Mouse (Mus musculus) intestine, postnatal 0 days (tissue): ENCODE data around the gene 1700125H20Rik. TPM values are rescaled to one million over a fixed set of nuclear protein-coding genes. Genes with fewer than 3 reads are reported as not detected.
A peak's percentile ranks its signal among the peaks of the same experiment; 100 is the strongest.

Experiments used
- ATAC-seq: fragments of 200-750 bp; cut with Nextera tagmentation; 2 replicates; pipeline ENCODE4 v1.8.0; 2017; ENCODE audit warnings: mild to moderate bottlenecking, moderate TSS enrichment, moderate library complexity
- H3K27ac ChIP-seq: fragments of 300-500 bp; sonication (generic); 2 replicates; pipeline ENCODE4 v1.5.1; 2014; ENCODE audit warnings: mild to moderate bottlenecking, low read depth, low read length, moderate library complexity
- H3K27me3 ChIP-seq: fragments of 300-500 bp; sonication (generic); replicated peaks from 2 replicates; pipeline ENCODE4 v1.6.1; 2014; ENCODE audit warnings: low read length, mixed read lengths; ENCODE audit not compliant: control insufficient read depth, insufficient read depth
- H3K36me3 ChIP-seq: fragments of 300-500 bp; sonication (generic); 2 replicates; pipeline ENCODE4 v1.6.1; 2014; ENCODE audit warnings: mild to moderate bottlenecking, moderate library complexity; ENCODE audit not compliant: control insufficient read depth, insufficient read depth
- H3K4me1 ChIP-seq: fragments of 300-500 bp; sonication (generic); replicated peaks from 2 replicates; pipeline ENCODE4 v1.6.1; 2014; ENCODE audit warnings: antibody characterized with exemption, low read length, mixed read lengths; ENCODE audit not compliant: control insufficient read depth, insufficient read depth
- H3K4me2 ChIP-seq: fragments of 300-500 bp; sonication (generic); replicated peaks from 2 replicates; pipeline ENCODE4 v1.6.1; 2014; ENCODE audit warnings: low read depth, mild to moderate bottlenecking, moderate library complexity
- H3K4me3 ChIP-seq: fragments of 300-500 bp; sonication (generic); 2 replicates; pipeline ENCODE4 v1.5.1; 2014; ENCODE audit warnings: low read depth, low read length
- H3K9ac ChIP-seq: fragments of 300-500 bp; sonication (generic); 2 replicates; pipeline ENCODE4 v1.6.1; 2014; ENCODE audit warnings: mild to moderate bottlenecking, low read depth, low read length
- H3K9me3 ChIP-seq: fragments of 300-500 bp; sonication (generic); 2 replicates; pipeline ENCODE4 v1.6.1; 2016; ENCODE audit warnings: mixed run types; ENCODE audit not compliant: control insufficient read depth
- CTCF ChIP-seq: sonication (generic); IDR thresholded peaks from 2 replicates; pipeline ENCODE4 v1.5.1; 2016; ENCODE audit warnings: low read depth, mild to moderate bottlenecking, control low read depth, antibody characterized with exemption, moderate library complexity
- WGBS: fragments of 180-500 bp; shearing (Covaris S2); extraction: QIAGEN DNeasy Blood & Tissue Kit; methylation state at CpG from one replicate; pipeline ENCODE4 v1.1.7; 2014; 5-methylcytosine and 5-hydroxymethylcytosine counted together
- polyA plus RNA-seq: library from polyadenylated mRNA; unstranded; fragments of >200 nt; fragmentation: Nextera tagmentation; extraction: Ambion mirVana; gene quantifications from 2 replicates; pipeline ENCODE4 v1.2.1, GENCODE M21; 2015

The 1700125H20Rik gene
- polyA plus RNA-seq, 1 experiment from 2014 or later: 0.23 TPM

DNA sequence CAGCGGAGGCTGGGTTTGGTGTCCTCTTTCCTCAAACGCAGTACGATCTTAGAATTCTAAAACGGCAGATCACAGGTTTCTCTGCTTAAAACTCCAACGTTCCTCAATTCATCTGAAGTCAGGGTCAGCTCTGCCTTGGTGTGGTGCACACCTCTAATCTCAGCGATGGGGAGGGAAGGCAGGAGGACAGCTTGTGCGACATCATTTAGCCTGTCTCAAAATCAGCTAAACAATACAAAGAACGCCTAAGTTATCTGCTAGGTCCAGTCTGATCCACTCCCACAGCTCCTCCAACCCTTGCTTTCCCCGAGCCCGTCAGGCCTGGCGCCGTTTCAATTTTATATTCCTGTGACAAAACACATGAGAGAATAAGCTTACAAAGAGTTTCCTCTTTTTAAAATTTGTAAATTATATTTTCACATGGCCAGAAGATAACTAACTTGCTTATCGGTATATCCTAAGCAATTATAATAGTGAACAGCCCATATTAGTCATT lies 13.1 kb downstream of the 1700125H20Rik start:
- Histone ChIP-seq H3K36me3 (0 out of 2 replicates have a peak, but pooled peaks cover 3% of the 10 kb centered on the region), H3K9me3 (no peaks in the 10 kb centered on the region), H3K4me1 (no peaks in the 10 kb centered on the region), H3K27me3 (no peaks in the 10 kb centered on the region), H3K27ac (no peak overlapping the region), H3K9ac (peak overlapping the region; percentile 18; the same call in 1 of the 2 replicates), H3K4me3 (peak overlapping the region; percentile 36), H3K4me2 (peak overlapping the region; percentile 69)
- ATAC-seq: no peak
- TF ChIP-seq CTCF: no peak
- WGBS: 29% methylated on average over 13 of the region's 13 CpGs

DNA sequence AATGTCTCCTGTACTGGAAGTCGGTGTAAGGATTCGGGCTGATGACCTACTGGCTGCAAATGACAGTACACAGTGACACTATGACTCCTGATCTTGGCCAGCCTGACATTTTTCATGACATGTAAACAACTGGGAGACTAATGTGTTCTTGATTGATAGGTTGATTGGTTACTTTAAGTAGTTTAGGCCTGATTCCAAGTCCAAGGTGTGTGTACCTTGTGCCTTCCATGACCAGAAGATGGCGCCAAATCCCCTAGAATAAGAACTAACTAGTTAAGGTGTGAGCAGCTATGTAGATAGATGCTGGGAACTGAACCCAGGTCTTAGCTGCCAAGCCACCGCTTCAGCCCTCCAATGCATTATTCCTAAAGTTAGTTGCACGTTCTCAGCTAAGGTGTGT lies 13.9 kb downstream of the 1700125H20Rik start:
- Histone ChIP-seq H3K9me3 (no peaks in the 10 kb centered on the region), H3K4me2 (no peak overlapping the region), H3K36me3 (peaks cover 10% of the 10 kb centered on the region; the same call in 1 of the 2 replicates), H3K4me3 (no peak overlapping the region), H3K27me3 (no peaks in the 10 kb centered on the region), H3K4me1 (no peaks in the 10 kb centered on the region), H3K9ac (no peak overlapping the region), H3K27ac (no peak overlapping the region)
- 79% methylated on average over 5 of the region's 5 CpGs for WGBS
- TF ChIP-seq CTCF: peak; percentile 73
- no peak for ATAC-seq

GRCm38 (mm10) chr11:85184839-85185238 lies 14.6 kb downstream of the 1700125H20Rik start:
- ATAC-seq: no peak
- no peak for TF ChIP-seq CTCF
- 90% methylated on average over 6 of the region's 6 CpGs for WGBS

GRCm38 (mm10) chr11:85189110-85189509 lies 18.9 kb downstream of the 1700125H20Rik start:
- H3K36me3 ChIP-seq: peaks cover 51% of the 10 kb centered on the region
- 91% methylated on average over 4 of the region's 4 CpGs for WGBS
- TF ChIP-seq CTCF: no peak

More at GRCm38 (mm10) chr11:85184839-85185238, 14.6 kb downstream of the 1700125H20Rik start:
- Histone ChIP-seq H3K4me2 (no peak overlapping the region), H3K27ac (no peak overlapping the region), H3K4me1 (no peaks in the 10 kb centered on the region), H3K36me3 (peaks cover 17% of the 10 kb centered on the region), H3K9me3 (no peaks in the 10 kb centered on the region), H3K27me3 (no peaks in the 10 kb centered on the region), H3K9ac (no peak overlapping the region), H3K4me3 (no peak overlapping the region)

GRCm38 (mm10) chr11:85190741-85191140 lies 20.5 kb downstream of the 1700125H20Rik start:
- no peak overlapping the region for H3K4me2 ChIP-seq
- H3K9ac ChIP-seq: no peak overlapping the region
- no peaks in the 10 kb centered on the region for H3K4me1 ChIP-seq
- no peaks in the 10 kb centered on the region for H3K27me3 ChIP-seq
- peaks cover 66% of the 10 kb centered on the region for H3K36me3 ChIP-seq
- TF ChIP-seq CTCF: no peak
- 92% methylated on average over 12 of the region's 12 CpGs for WGBS
- H3K9me3 ChIP-seq: no peaks in the 10 kb centered on the region
- H3K4me3 ChIP-seq: no peak overlapping the region
- H3K27ac ChIP-seq: no peak overlapping the region
- ATAC-seq: no peak

More at GRCm38 (mm10) chr11:85189110-85189509, 18.9 kb downstream of the 1700125H20Rik start:
- H3K4me3 ChIP-seq: no peak overlapping the region
- no peak overlapping the region for H3K9ac ChIP-seq
- no peaks in the 10 kb centered on the region for H3K27me3 ChIP-seq
- H3K4me2 ChIP-seq: no peak overlapping the region
- H3K9me3 ChIP-seq: no peaks in the 10 kb centered on the region
- H3K27ac ChIP-seq: no peak overlapping the region
- no peak for ATAC-seq
- H3K4me1 ChIP-seq: no peaks in the 10 kb centered on the region

DNA sequence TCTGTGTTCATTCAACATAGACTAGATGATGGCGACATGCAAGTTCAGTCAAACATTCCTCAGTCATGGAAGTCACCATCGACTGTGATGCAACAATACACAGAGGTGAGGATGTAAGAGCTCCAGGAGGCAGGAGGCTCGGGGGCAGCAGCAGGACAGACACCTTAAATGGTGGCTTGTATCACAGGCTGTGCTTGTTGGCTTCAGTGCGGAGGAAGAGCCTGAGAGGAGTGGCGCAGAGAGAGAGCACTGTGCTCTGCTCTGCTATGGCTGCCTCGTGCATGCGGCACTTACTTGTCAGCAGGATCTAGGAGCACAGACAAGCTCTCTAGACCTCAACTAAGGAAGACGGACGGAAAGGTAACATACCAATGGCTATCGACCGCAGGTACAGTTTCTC lies 24.0 kb downstream of the 1700125H20Rik start:
- 96% methylated on average over 11 of the region's 11 CpGs for WGBS
- H3K4me1 ChIP-seq: no peaks in the 10 kb centered on the region
- ATAC-seq: no peak
- no peak overlapping the region for H3K4me3 ChIP-seq
- H3K27ac ChIP-seq: no peak overlapping the region; the same call in 1 of the 2 replicates
- H3K4me2 ChIP-seq: no peak overlapping the region
- no peaks in the 10 kb centered on the region for H3K9me3 ChIP-seq
- H3K36me3 ChIP-seq: peaks cover 84% of the 10 kb centered on the region
- no peaks in the 10 kb centered on the region for H3K27me3 ChIP-seq
- TF ChIP-seq CTCF: no peak
- no peak overlapping the region for H3K9ac ChIP-seq

DNA sequence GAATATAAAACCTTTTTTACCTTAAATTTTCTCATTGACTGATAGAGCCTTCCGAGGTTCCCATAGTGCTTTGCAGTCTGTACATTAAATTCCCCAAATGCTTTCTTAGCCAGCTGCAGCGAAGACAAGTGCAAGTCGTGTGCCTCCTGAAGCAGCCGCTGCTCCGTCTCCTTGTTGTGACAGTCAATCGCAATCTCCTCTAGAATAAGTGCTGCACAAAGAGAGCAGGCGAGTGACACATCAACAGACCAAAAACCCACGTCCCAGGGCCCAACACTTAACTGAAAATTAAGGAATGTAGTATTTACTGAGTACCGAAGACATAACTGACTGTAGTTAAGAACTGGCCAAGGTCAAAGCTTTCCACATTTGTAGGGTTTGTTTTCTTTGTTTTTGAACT lies 25.8 kb downstream of the 1700125H20Rik start:
- Histone ChIP-seq H3K27me3 (no peaks in the 10 kb centered on the region), H3K4me2 (no peak overlapping the region), H3K4me1 (no peaks in the 10 kb centered on the region), H3K27ac (no peak overlapping the region), H3K9me3 (no peaks in the 10 kb centered on the region), H3K36me3 (peaks cover 84% of the 10 kb centered on the region), H3K9ac (no peak overlapping the region), H3K4me3 (no peak overlapping the region)
- no peak for ATAC-seq
- 90% methylated on average over 9 of the region's 9 CpGs for WGBS
- TF ChIP-seq CTCF: no peak
